Mouse (Mus musculus) left cerebral cortex, postnatal 36 days (tissue): ENCODE measurements around the gene Gm28035. TPM values are rescaled to one million over a fixed set of nuclear protein-coding genes. Genes with fewer than 3 reads are reported as not detected.

Experiments used
- DNase-seq, 2 experiments: peaks; one replicate each; pipeline ENCODE4 v3.0.0; 2021 to 2022; ENCODE audit warnings: low spot score in 2 of 2, mixed read lengths in 1 of 2
- intact Hi-C: fragments of 180-260 bp; cut with DNase I; formaldehyde crosslinking; loops from one replicate; pipeline ENCODE4 v1.15.1; 2025
- total RNA-seq, 2 experiments: library from RNA; stranded (reverse); gene quantifications; 2 replicates each; pipeline ENCODE4 v1.2.3; 2021

Gm28035 gene
- total RNA-seq, 2 experiments from 2014 or later: 7.8 to 13.6 TPM

DNA sequence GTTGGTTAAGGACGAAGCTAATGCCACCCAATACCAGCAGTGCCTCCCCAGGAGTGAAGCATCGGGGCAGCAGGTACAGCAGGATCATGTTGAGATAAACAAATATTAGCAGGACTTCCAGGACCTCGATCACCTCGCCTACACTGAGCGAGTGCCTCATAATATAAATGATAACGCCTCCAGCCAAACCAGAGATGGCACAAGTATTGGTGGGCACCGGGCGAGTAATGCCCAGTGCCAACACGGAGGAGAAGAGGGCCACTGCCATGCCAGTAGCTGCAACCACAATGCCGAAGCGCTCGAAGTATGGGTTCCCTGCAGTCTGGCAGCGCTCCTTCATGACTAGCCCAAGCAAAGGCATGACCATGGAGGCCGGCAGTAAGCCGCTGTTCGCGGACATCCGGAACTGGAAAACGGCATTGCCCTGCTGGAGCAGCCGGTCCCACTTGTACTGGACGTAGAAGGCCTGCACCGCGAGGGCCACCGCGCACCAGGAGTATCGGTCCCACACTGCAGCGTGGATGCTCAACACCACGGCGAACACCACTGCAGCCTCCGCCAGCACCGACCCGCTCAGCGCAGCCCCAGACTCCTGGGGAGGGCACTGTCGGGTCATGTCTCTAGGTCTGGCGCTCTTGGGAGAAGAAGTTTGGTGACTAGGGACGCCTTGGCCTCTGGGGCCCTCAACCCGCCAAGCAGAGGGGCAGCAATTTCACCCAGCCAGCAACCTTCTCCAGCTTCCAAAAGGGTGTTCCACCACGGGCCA, 45.2 kb downstream of the Gm28035 start:
- intact Hi-C loops: no loop called here
- no peak for DNase-seq

DNA sequence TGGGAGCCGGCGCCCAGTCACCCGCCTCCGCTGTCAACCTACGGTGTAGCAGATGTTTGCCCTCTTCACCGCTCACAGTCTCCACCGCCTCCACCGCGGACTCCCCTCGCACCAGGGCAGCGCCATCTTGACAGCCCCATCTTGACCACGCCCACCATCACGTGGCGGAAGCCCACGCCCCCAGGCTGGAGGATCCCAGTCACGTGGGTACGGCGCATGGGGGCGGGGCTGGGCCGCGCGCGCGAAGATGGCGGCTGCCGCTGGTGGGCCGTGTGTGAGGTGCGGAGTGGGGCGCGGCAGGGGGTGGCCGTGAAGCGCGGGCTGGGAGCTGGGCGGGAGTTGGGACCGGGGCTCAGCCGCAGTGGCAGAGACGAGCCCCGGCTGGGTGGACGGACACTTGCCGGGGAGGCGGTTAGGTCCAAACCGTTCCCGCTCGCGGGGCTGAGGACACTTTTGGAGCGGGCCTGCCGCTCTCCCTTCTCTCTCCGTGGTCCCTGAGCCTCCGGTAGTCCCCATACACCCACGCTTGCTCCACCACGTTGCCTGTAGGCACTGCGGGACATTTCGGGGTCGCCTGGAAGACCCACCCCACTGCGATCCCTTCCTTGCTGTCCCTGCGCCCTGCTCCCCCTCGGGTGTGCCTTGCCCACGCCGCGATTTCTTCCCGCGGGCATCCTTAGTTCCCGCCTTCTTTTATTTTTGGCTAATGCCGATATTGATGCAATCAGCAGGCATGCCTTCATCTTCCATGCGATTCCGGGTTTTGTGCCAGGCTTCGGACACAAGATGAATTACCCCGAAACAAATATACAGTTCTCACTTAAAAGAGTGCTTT, 46.0 kb downstream of the Gm28035 start, which contains the start of the genes Dolk and Nup188:
Dolk (minus strand) TSS at position 143 of the 835 bp plus-strand sequence.
Nup188 (plus strand) TSS at position 206 of the 835 bp plus-strand sequence.
- intact Hi-C loops: no loop called here
- DNase-seq: peak; percentile 95

DNA sequence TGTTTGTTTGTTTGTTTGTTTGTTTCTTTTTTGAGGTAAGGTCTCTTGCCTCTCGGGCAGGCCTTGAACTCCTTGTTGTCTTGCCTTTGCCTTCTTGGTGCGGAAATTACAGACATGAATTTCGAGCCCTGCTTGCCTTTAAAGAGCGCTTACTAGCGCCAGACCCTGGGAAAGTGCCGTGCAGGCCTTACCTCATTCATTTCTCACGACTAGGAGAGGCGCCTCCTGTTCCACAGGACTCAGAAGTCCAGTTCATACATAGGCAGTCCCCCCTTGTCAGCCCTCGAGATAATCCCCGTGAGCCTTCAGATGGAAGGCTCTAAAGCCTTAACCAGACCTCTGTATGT, 46.6 kb downstream of the Gm28035 start:
- intact Hi-C loops: no loop called here
- peak in 1 of 2 experiments; percentile 20 for DNase-seq

DNA sequence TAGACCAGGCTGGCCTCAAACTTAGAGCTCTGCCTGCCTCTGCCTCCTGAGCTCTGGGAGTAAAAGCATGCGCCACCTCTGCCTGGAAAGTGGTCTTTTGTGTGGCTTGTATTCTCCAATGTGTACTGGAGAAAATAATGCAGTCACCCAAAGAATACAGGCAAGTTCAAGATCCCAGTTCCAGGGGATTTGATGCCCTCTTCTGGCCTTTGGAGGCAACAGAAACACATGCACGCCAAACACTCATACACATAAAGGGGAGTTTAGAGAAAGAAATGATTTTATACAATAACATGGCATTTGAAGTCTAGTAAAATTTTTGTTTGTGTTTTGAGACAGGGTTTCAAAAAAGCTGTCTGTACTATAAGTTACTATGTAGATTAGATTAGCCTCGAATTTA, 59.2 kb downstream of the Gm28035 start:
- intact Hi-C loops: no loop called here
- no peak for DNase-seq

DNA sequence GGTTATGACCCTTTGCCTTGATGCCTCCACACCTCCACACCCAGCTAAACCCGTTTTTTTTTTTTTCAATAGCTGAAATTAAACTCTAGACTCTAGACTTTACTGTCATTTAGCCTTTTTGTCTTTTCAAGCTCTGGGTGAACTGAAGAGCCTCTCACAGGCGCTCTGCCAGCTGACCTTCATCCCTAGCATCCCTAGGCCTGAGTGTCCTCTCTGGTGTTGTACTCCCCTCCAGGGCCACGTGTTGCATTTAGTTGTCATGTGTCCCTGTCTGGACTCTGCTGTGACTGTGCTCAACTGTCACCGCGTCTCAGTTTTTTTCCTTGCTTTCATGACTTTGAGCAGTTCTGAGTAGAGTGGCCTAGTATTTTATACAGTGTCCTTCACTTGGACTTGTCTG, 59.6 kb downstream of the Gm28035 start:
- intact Hi-C loops: no loop called here
- DNase-seq: no peak

DNA sequence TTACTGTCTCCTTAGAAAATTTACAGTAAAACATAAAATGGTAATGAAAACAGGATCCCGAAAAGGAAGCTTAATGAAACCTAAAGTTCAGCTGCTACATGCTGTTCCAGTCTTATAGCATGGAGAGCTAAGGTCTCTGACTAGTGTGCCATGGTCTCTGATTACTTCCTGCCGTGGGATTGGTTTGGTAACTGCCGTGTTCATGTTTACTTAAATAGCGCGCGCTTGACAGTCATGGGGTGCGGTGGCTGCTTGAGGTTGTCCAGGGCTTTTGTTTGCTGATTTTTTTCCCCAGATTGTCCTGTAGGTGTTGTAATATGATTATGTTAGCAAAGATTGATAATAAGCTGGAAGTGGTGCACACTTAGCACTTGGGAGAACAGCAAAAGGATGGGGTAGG, 65.7 kb downstream of the Gm28035 start:
- intact Hi-C loops: no loop called here
- no peak for DNase-seq

DNA sequence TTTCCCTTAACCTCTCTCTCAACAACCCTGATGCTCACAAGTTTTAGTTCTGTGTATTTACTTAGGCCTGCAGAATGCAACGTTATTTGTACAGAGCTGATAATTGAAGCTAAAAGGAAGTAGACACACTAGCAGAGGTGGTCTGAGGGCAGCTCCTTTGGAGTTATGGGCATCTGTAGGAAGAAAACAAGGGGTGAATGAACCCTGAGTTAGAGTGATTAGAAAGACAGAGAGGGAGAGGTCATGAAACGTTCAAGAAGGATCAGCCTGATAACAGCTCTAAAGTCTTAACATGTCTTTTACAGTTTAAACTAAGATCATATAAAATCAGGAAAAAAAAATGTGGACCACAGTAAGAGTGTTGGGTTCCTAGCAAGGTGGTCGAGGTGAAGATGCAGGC, 69.0 kb downstream of the Gm28035 start:
- intact Hi-C loops: no loop called here

DNA sequence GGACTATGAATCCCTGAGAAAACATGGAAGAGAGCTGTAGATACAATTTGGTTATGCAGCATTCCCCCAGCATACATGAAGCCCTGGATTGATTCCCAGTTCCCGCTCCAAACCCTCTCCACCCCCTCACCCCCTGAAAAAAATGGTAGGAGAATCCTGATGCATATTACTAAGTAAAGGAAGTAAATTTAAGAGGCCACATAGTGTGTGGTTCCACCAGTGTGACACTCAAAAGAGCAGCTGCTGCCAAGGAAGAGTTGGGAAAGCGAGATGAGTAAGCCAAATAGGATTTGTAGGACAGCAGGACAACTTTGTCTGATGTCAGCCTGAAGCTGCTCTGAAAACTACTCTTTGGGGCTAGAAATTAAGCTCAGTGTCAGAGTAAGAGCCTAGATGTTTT, 71.1 kb downstream of the Gm28035 start:
- intact Hi-C loops: no loop called here
- DNase-seq: no peak

More for the DNA sequence above, 69.0 kb downstream of the Gm28035 start:
- DNase-seq: no peak

DNA sequence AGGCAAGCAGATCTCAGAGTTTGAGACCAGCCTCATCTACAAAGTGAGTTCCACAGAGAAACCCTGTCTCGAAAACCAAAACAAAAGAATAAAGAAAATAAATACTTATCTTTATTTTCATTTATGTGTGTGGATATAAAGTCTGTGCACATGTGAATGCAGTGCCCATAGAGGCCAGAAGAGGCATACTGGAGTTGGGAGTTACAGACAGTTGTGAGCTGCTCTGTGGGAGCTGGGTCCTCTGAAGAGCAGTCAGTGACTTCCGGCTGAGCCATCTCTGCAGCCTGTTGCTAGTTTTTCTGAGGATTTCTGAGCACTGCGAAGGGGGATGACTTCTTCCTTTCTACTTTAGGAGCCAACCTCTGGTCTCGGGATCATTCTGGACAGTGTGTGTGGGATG, 75.8 kb downstream of the Gm28035 start:
- intact Hi-C loops: no loop called here
- DNase-seq: no peak

DNA sequence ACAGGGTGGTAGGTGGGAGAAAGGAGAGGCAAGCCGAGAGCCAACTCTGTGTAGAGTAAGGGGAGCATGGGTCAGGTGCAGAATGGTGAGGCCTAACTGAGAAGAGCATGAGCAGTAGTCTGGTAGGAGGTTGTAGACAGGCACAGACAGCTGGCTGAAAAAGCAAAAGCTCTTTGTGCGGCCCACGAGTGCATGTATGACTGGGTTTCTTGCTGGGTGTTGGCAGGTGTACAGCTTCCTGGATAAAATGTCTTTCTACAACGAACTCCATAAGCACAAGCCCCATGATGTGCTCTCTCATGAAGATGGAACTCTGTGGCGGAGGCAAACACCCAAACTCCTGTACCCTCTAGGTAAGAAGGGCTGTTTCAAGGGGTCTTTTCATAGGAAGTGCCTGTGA, 76.6 kb downstream of the Gm28035 start:
- intact Hi-C loops: no loop called here
- DNase-seq: peak in 1 of 2 experiments; percentile 23

DNA sequence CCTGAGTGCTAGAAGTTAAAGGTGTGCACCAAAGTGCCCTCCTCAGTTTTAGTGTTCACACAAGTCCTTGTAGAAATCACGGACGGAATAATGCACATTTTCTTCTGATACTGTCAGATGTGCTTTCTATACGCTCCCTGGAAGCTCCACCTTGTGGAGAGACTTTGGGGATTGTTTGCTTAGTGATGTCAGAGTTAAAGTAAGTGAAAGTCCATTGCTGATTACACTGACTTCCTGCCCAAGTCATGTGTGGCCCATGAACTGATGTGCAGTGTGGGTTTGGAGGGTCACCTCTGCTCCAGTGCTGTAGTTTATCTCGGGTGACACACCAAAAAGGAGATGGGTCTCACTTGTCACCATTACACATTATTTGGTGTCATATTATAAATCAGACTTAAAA, 78.9 kb downstream of the Gm28035 start:
- intact Hi-C loops: no loop called here
- DNase-seq: no peak

DNA sequence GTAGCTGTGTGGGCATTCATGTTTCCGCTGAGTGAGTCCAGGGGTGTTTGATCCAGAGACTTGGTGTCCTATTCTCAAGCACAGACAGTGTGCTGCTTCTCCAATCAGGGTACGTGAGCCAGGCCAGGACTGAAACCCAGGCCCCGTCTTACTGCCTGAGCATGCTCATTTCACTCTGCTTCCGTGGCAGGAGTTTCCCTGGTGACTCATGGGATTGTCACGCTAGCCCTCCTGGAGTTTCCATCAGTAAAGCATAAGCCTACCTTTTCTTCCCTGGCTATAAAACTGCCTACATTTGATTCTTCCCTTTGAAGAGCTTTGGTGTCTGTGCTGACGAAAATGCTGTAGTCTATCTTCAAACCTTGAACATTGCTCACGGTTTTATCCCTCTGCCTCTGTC, 82.7 kb downstream of the Gm28035 start:
- DNase-seq: no peak
- intact Hi-C loops: no loop called here

DNA sequence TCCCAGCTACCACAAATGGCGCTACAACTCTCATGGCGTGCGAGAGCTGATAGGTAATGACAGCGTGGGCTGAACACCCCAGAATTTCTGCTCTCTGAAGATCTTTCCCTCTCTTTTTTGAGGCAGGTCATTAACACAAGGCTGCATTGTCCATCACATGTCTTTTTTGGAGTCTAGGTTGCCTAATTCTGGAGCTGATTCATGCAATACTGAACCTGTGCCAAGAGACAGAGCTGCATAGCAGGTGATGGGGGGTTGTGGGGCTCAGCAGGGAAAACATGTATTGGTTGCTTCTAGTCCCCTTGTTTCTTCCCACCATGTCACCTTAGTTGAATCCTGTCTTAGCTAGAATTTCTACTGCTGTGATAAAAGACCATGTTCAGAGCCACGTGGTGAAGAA, 84.9 kb downstream of the Gm28035 start:
- intact Hi-C loops: no loop called here
- DNase-seq: no peak

DNA sequence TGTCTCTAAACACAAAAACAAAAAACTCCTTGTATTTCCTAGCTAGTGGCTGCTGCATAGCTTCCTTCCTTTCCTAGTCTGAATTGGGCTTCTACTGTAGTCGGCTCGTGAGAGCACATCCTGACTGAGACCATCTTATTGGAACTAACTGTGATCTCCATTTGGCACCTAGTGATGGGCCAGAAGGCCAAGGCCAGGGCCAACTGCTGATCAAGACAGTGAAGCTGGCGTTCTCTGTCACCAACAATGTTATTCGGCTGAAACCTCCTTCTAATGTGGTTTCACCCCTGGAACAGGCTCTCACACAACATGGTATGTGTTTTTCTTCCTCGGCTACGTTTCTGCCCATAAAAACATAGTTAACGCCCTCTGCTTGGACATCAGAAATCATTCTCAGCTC, 86.9 kb downstream of the Gm28035 start:
- intact Hi-C loops: no loop called here
- DNase-seq: no peak

DNA sequence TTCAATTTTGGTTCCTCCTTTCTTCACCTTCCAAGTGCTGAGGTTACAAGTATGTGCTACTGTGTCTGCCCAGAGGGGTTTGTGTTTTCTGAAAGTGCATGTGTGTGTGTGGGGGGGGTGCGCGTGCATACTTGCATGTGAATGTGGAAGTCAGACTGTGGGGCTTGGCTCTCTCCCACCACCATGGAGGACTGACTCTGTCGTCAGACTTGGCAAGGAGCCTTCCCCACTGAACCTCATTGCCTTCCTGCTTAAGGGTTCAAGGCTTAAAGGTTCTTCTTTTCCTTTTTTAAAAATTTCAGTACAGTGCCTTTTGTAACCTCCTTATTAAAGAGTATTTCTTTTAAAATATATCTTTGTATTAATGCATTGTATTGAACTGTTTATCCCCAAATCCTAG, 88.4 kb downstream of the Gm28035 start:
- intact Hi-C loops: no loop called here
- DNase-seq: no peak

Other genes with a start within 250 kb of the Gm28035 start
- gene Wdr34, start 191.7 kb upstream of the Gm28035 start, total RNA-seq: 10 to 100 TPM; 38.6 to 40.8 TPM
- 100 to 1,000 TPM; 180 to 185 TPM for gene Set, start 183.2 kb upstream of the Gm28035 start, total RNA-seq
- 1 to 10 TPM; 1.1 to 2.9 TPM for gene Pkn3, start 162.9 kb upstream of the Gm28035 start, total RNA-seq
- gene Zdhhc12, start 146.9 kb upstream of the Gm28035 start, total RNA-seq: 1 to 10 TPM; 7.2 to 8.6 TPM
- gene Zer1, start 116.0 kb upstream of the Gm28035 start, total RNA-seq: 100 to 1,000 TPM; 154 to 161 TPM
- 10 to 100 TPM; 48.0 to 63.9 TPM for gene Tbc1d13, start 106.8 kb upstream of the Gm28035 start, total RNA-seq
- gene Endog, start 69.1 kb upstream of the Gm28035 start, total RNA-seq: 10 to 100 TPM; 19.3 to 25.0 TPM
- 10 to 100 TPM; 36.8 to 37.4 TPM for gene Spout1, start 62.1 kb upstream of the Gm28035 start, total RNA-seq
- 10 to 100 TPM; 14.2 to 15.4 TPM for gene Kyat1, start 34.7 kb upstream of the Gm28035 start, total RNA-seq
- gene Lrrc8a, start 2.9 kb upstream of the Gm28035 start, total RNA-seq: 10 to 100 TPM; 59.6 to 62.3 TPM
- 10 to 100 TPM; 13.8 to 26.5 TPM for gene Phyhd1, start 25.6 kb downstream of the Gm28035 start, total RNA-seq
- gene Gm28038, start 40.5 kb downstream of the Gm28035 start, total RNA-seq: not detected
- gene Dolk, start 45.8 kb downstream of the Gm28035 start, total RNA-seq: 10 to 100 TPM; 22.3 to 28.8 TPM
- 10 to 100 TPM; 17.7 to 26.0 TPM for gene Nup188, start 45.8 kb downstream of the Gm28035 start, total RNA-seq
- gene Sh3glb2, start 118.8 kb downstream of the Gm28035 start, total RNA-seq: 100 to 1,000 TPM; 267 to 316 TPM
- 100 to 1,000 TPM; 106 to 124 TPM for gene Miga2, start 123.7 kb downstream of the Gm28035 start, total RNA-seq
- 10 to 100 TPM; 24.4 to 27.0 TPM for gene Dolpp1, start 151.7 kb downstream of the Gm28035 start, total RNA-seq
- gene Crat, start 175.2 kb downstream of the Gm28035 start, total RNA-seq: 10 to 100 TPM; 46.3 to 54.5 TPM
- gene Ptpa, start 175.5 kb downstream of the Gm28035 start, total RNA-seq: 100 to 1,000 TPM; 175 to 182 TPM
- 10 to 100 TPM; 17.9 to 21.3 TPM for gene Ier5l, start 233.7 kb downstream of the Gm28035 start, total RNA-seq